Mouse (Mus musculus) CD4-positive naive resting alpha-beta T cell, adult 57 days (primary cell): ENCODE data around the gene Ccl28. TPM values are rescaled to one million over a fixed set of nuclear protein-coding genes. Genes with fewer than 3 reads are reported as not detected.

Experiments used
- total RNA-seq: library from RNA; stranded (reverse); gene quantifications from one replicate; pipeline ENCODE4 v1.2.4, GENCODE M21; 2023

Gene Ccl28
- not detected for total RNA-seq

DNA sequence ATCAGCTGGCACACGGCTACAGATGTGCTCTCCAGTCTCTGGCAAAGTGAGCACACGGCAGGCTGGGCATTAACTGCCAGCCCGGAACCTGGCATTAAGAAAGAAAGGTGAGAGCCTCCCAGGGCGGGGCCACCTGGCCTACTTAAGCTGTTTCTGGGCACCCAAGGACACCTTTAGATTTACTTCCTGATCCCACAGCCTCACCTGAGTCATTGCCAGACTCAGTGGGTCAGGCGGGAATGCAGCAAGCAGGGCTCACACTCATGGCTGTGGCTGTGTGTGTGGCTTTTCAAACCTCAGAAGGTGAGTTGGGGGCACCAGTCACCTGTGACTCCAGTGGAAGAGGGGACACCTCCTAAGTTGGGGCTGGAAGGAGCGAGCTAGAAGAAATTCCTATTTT is at the start of gene Ccl28:
Gene Ccl28, plus strand, starts transcription at position 186 of the 400 bp plus-strand sequence.

DNA sequence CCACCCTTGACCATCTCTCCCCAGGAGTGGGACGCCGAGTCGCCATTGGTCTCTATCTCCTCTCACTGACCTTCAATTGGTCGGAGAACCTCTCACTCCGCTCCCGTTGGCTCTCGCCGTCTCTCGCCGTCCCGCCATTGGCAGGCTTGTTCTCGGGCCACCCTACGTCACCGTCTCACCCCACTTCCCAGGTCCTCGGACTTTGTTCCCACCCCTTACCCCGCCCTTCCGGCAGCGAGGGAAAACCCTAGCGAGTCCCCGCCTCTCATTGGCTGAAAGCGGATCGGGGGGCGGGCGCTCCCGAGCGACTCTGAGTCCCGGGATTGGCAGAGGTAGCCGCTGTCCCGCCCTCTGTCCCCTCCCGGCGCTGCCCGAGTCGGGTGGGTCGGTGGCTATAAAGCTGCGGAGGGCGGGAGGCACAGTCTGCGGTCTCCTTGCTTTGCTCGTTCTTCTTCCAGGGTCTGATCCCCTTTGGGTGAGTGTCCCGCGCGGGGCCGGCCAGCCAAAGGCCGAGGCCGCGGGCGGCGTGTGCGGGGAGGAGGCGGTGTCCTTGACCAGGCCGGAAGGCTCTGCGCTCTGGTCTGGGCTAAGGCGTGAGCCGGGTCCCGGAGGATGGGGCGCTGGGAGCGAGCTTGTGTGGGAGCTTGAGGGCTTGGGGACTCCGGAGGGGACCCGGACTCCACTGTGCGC is 66.6 kb downstream of the Ccl28 start, which contains the start of gene Hmgcs1:
Gene Hmgcs1, plus strand, starts transcription at position 341 of the 690 bp plus-strand sequence.

Other genes with a start within 250 kb of the Ccl28 start
- 62.8 TPM for gene Paip1, start 195.2 kb upstream of the Ccl28 start, total RNA-seq
- gene 4833420G17Rik, start 161.1 kb upstream of the Ccl28 start, total RNA-seq, result 77.5 TPM
- 9.0 TPM for gene Tmem267, start 135.8 kb upstream of the Ccl28 start, total RNA-seq
- gene 3110070M22Rik, start 135.4 kb upstream of the Ccl28 start, total RNA-seq, result 1.8 TPM
- 52.6 TPM for gene Hmgcs1, start 66.6 kb downstream of the Ccl28 start, total RNA-seq
- 1.2 TPM for gene Nim1k, start 132.1 kb downstream of the Ccl28 start, total RNA-seq
- 62.9 TPM for gene Zfp131, start 167.1 kb downstream of the Ccl28 start, total RNA-seq
- gene AF067063, start 206.4 kb downstream of the Ccl28 start, total RNA-seq, result not detected
- not detected for gene D13Ertd608e, start 212.2 kb downstream of the Ccl28 start, total RNA-seq